Mouse (Mus musculus): ENCODE measurements at regions not wholly inside any gene's neighbourhood (a gene's known extent, or its start where the extent isn't known, plus 50 kb on each side); places are given as distances from the start of the nearest gene placed in this dataset.

- peak; percentile 11 for DNase-seq (ENCODE audit: low read depth)
These were observed 111.1 kb downstream of the Ccdc71l start for GRCm38 (mm10) chr12:32489415-32490139.

GRCm38 (mm10) chr12:32504196-32504595, 125.7 kb downstream of the Ccdc71l start:
- no peak for DNase-seq (ENCODE audit: low read depth)

- DNase-seq (ENCODE audit: low read depth), result no peak
These were observed 130.2 kb downstream of the Ccdc71l start for GRCm38 (mm10) chr12:32508671-32509070.

GRCm38 (mm10) chr12:32525586-32525985, 147.1 kb downstream of the Ccdc71l start:
- no peak for DNase-seq (ENCODE audit: low read depth)

GRCm38 (mm10) chr12:32531216-32531615, 152.7 kb downstream of the Ccdc71l start:
- no peak for DNase-seq (ENCODE audit: low read depth)

- no peak for DNase-seq (ENCODE audit: low read depth)
These were observed 155.1 kb downstream of the Ccdc71l start for GRCm38 (mm10) chr12:32533641-32534040.

GRCm38 (mm10) chr12:32545466-32545865, 167.0 kb downstream of the Ccdc71l start:
- DNase-seq (ENCODE audit: low read depth), result no peak

- DNase-seq (ENCODE audit: low read depth), result no peak
These were observed 167.9 kb downstream of the Ccdc71l start for GRCm38 (mm10) chr12:32546356-32546755.

- DNase-seq (ENCODE audit: low read depth), result no peak
These were observed 175.3 kb downstream of the Ccdc71l start for GRCm38 (mm10) chr12:32553793-32554192.

GRCm38 (mm10) chr12:32567777-32568176, 189.3 kb downstream of the Ccdc71l start:
- DNase-seq (ENCODE audit: low read depth), result no peak

GRCm38 (mm10) chr12:32581304-32581703, 202.8 kb downstream of the Ccdc71l start:
- DNase-seq (ENCODE audit: low read depth), result no peak

- no peak for DNase-seq (ENCODE audit: low read depth)
These were observed 217.1 kb upstream of the Nampt start for GRCm38 (mm10) chr12:32602131-32602815.

GRCm38 (mm10) chr12:32605353-32605752, 214.0 kb upstream of the Nampt start:
- DNase-seq (ENCODE audit: low read depth), result no peak

- no peak for DNase-seq (ENCODE audit: low read depth)
These were observed 204.3 kb upstream of the Nampt start for GRCm38 (mm10) chr12:32615000-32615399.

GRCm38 (mm10) chr12:32616086-32616485, 203.3 kb upstream of the Nampt start:
- DNase-seq (ENCODE audit: low read depth), result no peak

- DNase-seq (ENCODE audit: low read depth), result no peak
These were observed 202.3 kb upstream of the Nampt start for GRCm38 (mm10) chr12:32617031-32617430.

GRCm38 (mm10) chr12:32619830-32620229, 199.5 kb upstream of the Nampt start:
- DNase-seq (ENCODE audit: low read depth), result no peak

- DNase-seq (ENCODE audit: low read depth), result no peak
These were observed 197.6 kb upstream of the Nampt start for GRCm38 (mm10) chr12:32621739-32622138.

- DNase-seq (ENCODE audit: low read depth), result no peak
These were observed 190.8 kb upstream of the Nampt start for GRCm38 (mm10) chr12:32628552-32628951.

GRCm38 (mm10) chr12:32632935-32633334, 186.4 kb upstream of the Nampt start:
- DNase-seq (ENCODE audit: low read depth), result no peak

- DNase-seq (ENCODE audit: low read depth), result peak; percentile 53
These were observed 184.3 kb upstream of the Nampt start for GRCm38 (mm10) chr12:32635055-32635454.

GRCm38 (mm10) chr12:32637400-32638100, 181.8 kb upstream of the Nampt start:
- peak; percentile 77 for DNase-seq (ENCODE audit: low read depth)

- no peak for DNase-seq (ENCODE audit: low read depth)
These were observed 178.8 kb upstream of the Nampt start for GRCm38 (mm10) chr12:32640591-32640990.
